Mouse (Mus musculus) lung, adult 2 months (tissue): ENCODE results near the gene Cox20. TPM values are rescaled to one million over a fixed set of nuclear protein-coding genes. Genes with fewer than 3 reads are reported as not detected.
A peak's percentile ranks its signal among the peaks of the same experiment; 100 is the strongest.
"Not testable (repeated sequence)": the region's sequence is repeated elsewhere in the genome, so short reads cannot be mapped to it uniquely, and the experiment has no call there.

Experiments
- DNase-seq: peaks from one replicate; pipeline ENCODE4 v3.0.0; 2022
- H3K4me1 ChIP-seq: fragments of 200-500 bp; 2 replicates; pipeline ENCODE4 v1.6.1; 2011; ENCODE audit warnings: low read length; ENCODE audit not compliant: control insufficient read depth, insufficient read depth
- H3K4me3 ChIP-seq: fragments of 200-500 bp; replicated peaks from 2 replicates; pipeline ENCODE3; 2011; ENCODE audit warnings: low read depth, mild to moderate bottlenecking, control low read depth, low read length; ENCODE audit errors: extremely low read depth
- CTCF ChIP-seq: fragments of 200-500 bp; IDR thresholded peaks from 2 replicates; pipeline ENCODE4 v1.5.1; 2011; ENCODE audit warnings: mild to moderate bottlenecking, low read length, control low read depth; ENCODE audit not compliant: insufficient read depth
- POLR2A ChIP-seq: fragments of 200-500 bp; IDR thresholded peaks from 2 replicates; pipeline ENCODE4 v1.6.1; 2011; ENCODE audit warnings: low read depth, mild to moderate bottlenecking, control low read depth, low read length, borderline replicate concordance; ENCODE audit errors: extremely low read depth
- WGBS: fragments of 180-500 bp; shearing (Covaris S2); methylation state at CpG from one replicate; pipeline ENCODE4 v1.1.7; 2018; 5-methylcytosine and 5-hydroxymethylcytosine counted together
- polyA plus RNA-seq: library from polyadenylated mRNA; depleted of rRNA; stranded (reverse); fragments of >200 nt; gene quantifications from 2 replicates; pipeline ENCODE4 v1.2.3, GENCODE M21; 2012

Cox20 gene
- polyA plus RNA-seq, 1 experiment = 12.4 TPM

GRCm38 (mm10) chr1:178335860-178336261, 16.9 kb downstream of the Cox20 start:
- H3K4me3 ChIP-seq = peak overlapping the region; percentile 93
- peak; percentile 33 for DNase-seq
- under 1% methylated on average over 16 of the region's 16 CpGs for WGBS

DNA sequence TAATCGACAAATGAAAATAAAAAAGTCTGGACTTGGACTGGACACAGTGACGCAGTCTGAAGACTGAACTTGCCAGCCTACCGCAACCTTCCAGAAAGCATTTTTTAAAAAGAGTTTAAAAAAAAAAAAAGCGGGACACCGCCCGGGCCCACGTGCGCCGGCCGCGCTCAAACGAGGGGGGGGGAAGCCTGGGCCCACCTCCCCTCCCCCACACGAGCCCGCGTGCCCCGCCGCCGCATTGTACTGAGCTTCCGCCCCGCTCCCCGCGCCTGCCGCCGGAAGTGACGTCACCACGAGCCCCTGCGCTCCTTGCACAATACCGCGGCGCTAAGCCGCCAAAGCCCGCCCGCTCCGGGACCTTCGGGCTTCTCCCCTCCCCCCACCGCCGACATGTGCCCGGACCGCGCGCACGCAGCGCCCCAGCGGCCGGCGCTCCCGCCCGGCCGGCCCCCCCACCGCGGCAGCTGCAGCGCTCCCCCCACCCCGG, 17.4 kb downstream of the Cox20 start:
- Histone ChIP-seq H3K4me3 (peak overlapping the region; percentile 93), H3K4me1 (peaks cover 10% of the 10 kb centered on the region)
- TF ChIP-seq POLR2A (no peak), CTCF (no peak)
- DNase-seq = peak; percentile 94
- WGBS = 0% methylated on average over 41 of the region's 53 CpGs

More at GRCm38 (mm10) chr1:178335860-178336261, 16.9 kb downstream of the Cox20 start:
- peaks cover 10% of the 10 kb centered on the region for H3K4me1 ChIP-seq
- TF ChIP-seq CTCF (no peak), POLR2A (no peak)

GRCm38 (mm10) chr1:178336777-178337481, 18.0 kb downstream of the Cox20 start:
- H3K4me3 ChIP-seq = peak overlapping the region; percentile 93
- peak; percentile 53 for DNase-seq
- H3K4me1 ChIP-seq = peaks cover 10% of the 10 kb centered on the region
- 1% methylated on average over 85 of the region's 89 CpGs for WGBS
- TF ChIP-seq CTCF (no peak), POLR2A (0 out of 2 replicates have a peak, but pooled peaks have one; percentile 39)

- DNase-seq = peak; percentile 94
- under 1% methylated on average over 73 of the region's 73 CpGs for WGBS
- TF ChIP-seq CTCF (no peak), POLR2A (peak; percentile 90)
- peaks cover 8% of the 10 kb centered on the region for H3K4me1 ChIP-seq
- peak within 1 kb of the TSS; percentile 93 for H3K4me3 ChIP-seq
Measured at GRCm38 (mm10) chr1:178337551-178338317, 18.8 kb downstream of the Cox20 start, which contains the start of gene Hnrnpu. Hnrnpu (minus strand) TSS chr1:178337797.

DNA sequence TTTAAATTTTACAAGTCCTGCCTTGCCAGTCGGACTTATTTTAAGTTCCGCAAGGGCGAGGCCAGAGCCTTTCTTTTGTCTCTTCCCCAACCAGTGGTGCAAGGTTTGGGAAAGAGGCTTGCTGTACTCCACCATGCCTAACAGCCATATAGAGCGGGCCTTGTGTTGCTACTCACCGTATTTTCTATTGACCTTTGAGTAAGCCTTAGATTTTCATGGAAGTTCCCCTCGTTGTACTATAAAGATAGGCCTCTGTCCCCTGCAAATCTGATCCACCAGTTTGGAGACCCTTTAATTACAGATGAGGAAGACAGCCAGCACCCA, 19.4 kb downstream of the Cox20 start:
- WGBS = 9% methylated on average over 6 of the region's 6 CpGs
- DNase-seq = peak; percentile 57
- H3K4me1 ChIP-seq = peaks cover 7% of the 10 kb centered on the region
- TF ChIP-seq CTCF (no peak), POLR2A (no peak)
- H3K4me3 ChIP-seq = peak overlapping the region; percentile 45

GRCm38 (mm10) chr1:178340213-178340612, 21.3 kb downstream of the Cox20 start:
- H3K4me3 ChIP-seq = no peak overlapping the region
- no peak for DNase-seq
- 89% methylated on average over 2 of the region's 2 CpGs for WGBS
- TF ChIP-seq CTCF (no peak), POLR2A (no peak)
- peaks cover 4% of the 10 kb centered on the region; the same call in 1 of the 2 replicates for H3K4me1 ChIP-seq

- no peak for DNase-seq
- WGBS = 86% methylated on average over 3 of the region's 3 CpGs
- no peak for TF ChIP-seq CTCF
- 0 out of 2 replicates have a peak, but pooled peaks cover 2% of the 10 kb centered on the region for H3K4me1 ChIP-seq
- H3K4me3 ChIP-seq = no peak overlapping the region
Measured at GRCm38 (mm10) chr1:178341435-178341834, 22.5 kb downstream of the Cox20 start.

DNA sequence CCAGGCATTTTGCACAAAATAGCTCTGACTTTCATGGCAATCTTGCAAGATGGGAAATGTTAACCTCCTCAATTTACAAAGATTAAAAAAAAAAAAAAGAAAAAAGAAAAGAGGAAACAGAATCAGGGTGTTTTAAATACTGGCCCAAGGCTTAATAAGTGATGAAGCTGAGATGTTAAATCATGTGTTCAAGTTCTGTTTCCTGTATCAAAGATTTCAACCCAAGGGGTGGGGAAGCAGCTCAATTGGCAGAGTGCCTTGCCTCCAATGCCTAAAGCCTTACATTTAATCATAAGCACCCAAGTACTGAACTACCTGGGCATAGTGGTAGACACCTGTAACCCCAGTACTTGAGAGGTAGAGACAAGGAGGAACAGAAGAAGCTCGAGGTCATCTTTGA, 23.1 kb downstream of the Cox20 start:
- WGBS = 66% methylated on average over 1 of the region's 1 CpGs
- DNase-seq = no peak
- Histone ChIP-seq H3K4me1 (0 out of 2 replicates have a peak, but pooled peaks cover 2% of the 10 kb centered on the region), H3K4me3 (no peak overlapping the region)
- TF ChIP-seq POLR2A (no peak), CTCF (no peak)

DNA sequence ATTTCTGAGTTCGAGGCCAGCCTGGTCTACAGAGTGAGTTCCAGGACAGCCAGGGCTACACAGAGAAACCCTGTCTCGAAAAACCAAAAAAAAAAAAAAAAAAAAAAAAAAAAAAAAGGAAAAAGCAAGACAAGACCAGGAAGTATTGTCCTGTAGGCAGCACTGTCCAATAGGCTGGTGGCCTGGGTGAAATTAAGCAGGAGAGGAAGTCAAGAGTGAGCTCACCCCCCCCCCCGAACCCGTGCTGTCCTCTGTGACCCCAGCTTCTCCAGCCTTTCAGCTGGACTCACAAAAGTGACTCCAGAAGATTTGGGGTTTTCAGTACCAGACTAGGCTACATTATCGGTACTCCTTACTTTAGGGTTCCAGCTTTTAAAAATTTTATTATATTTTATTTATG, 23.7 kb downstream of the Cox20 start:
- no peak overlapping the region for H3K4me3 ChIP-seq
- no peak for DNase-seq
- WGBS = 72% methylated on average over 4 of the region's 5 CpGs
- 0 out of 2 replicates have a peak, but pooled peaks cover 2% of the 10 kb centered on the region for H3K4me1 ChIP-seq
- TF ChIP-seq CTCF (no peak), POLR2A (no peak)

- not testable (repeated sequence) for H3K4me3 ChIP-seq, H3K4me1 ChIP-seq, DNase-seq
- WGBS = 91% methylated on average over 10 of the region's 10 CpGs
Measured at GRCm38 (mm10) chr1:178344071-178344805, 25.3 kb downstream of the Cox20 start.
